Mouse (Mus musculus): ENCODE results near the gene Lysmd4. TPM values are rescaled to one million over a fixed set of nuclear protein-coding genes. Genes with fewer than 3 reads are reported as not detected.

Gene Lysmd4
- 12.7 and 14.9 TPM in 2 replicates for polyA plus RNA-seq (2015; fragmentation: Nextera tagmentation; extraction: Ambion mirVana)

DNA sequence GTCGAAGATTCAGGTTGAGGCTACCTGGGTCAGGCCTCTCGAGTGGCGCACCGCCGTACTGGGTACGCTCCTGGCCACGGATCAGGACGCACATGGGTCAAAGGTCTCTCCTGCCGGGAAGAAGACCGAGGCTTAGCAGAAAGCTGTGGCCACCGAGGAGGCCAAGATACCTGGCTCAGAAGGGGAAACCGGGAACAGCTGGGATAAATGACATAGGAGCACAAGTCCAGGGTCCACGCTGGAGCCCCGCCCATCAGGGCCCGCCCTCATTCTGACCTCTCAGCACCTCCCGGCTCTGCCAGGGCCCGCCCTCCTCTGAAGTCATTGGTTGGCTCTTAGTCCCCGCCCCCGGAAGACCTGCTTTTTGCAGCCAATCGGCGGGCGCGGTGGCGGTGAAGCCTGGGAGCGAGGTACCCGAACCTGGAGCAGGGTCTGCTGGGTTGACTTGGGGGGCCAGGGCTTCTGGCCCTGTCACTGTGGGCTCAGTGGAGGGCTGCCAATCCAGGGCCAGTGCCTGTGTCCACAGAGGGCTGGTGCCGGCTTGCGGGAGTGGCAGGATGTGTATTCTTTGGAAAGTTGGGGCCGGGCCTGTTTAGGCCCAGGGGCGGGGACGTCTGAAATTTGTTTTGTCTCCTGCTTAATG, at the start of gene Lysmd4:
Gene Lysmd4 (plus strand): TSS at position 325 of the 643 bp plus-strand sequence.
- Histone ChIP-seq H3K9me3 (replicated peaks; ENCODE audit: control insufficient read depth, low read length) (no peaks in the 10 kb centered on the region), H3K9ac (ENCODE audit: low read length) (peak within 1 kb of the TSS; percentile 85), H3K27me3 (ENCODE audit: control insufficient read depth, insufficient read depth, low read length) (no peaks in the 10 kb centered on the region), H3K36me3 (ENCODE audit: control insufficient read depth, insufficient read depth, low read length) (no peaks in the 10 kb centered on the region), H3K4me2 (ENCODE audit: low read depth, low read length) (peak within 1 kb of the TSS; percentile 74), H3K27ac (ENCODE audit: low read length) (peak within 1 kb of the TSS; percentile 56), H3K4me3 (replicated peaks; ENCODE audit: low read length) (peak within 1 kb of the TSS; percentile 83), H3K4me1 (ENCODE audit: control insufficient read depth, insufficient read depth, low read length) (peaks cover 8% of the 10 kb centered on the region)
- WGBS: 4% methylated on average over 31 of the region's 31 CpGs
- peak; percentile 98 for ATAC-seq (ENCODE audit: insufficient read depth, low FRiP score)

DNA sequence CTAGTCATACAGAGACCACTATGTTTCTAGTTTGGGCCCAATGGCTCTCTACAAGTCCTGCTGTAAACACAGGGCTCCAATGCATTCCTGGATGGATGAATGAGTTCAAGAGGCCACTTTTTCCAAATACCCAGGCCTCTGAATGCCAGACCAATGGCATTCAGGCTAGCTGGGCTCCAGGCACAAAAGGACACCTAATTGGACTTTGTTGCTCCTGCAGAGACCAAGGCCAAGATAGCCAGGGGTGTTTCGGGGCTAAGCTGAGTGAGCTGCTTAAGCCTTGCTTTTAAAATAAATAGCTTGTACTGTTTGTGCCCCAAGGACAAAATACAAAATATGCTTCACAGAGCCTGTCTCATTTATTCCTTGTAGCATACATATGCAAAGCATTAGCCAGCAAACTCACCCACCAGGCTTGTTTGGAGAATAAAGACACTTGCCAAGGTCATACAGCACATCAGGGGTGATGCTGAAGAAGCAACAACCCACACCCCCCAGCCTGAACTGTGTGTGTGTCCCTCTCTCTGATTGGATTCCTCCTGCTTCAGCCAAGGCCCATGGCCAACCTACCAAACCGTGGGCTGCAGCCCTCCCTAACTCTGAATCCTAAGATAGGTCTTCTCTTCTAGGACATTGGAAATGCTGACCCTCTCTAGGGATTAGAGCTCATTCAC, 48.7 kb upstream of the Lysmd4 start:
- H3K4me3 ChIP-seq (replicated peaks; ENCODE audit: low read length): no peak overlapping the region
- H3K9me3 ChIP-seq (replicated peaks; ENCODE audit: control insufficient read depth, low read length): no peaks in the 10 kb centered on the region
- no peak overlapping the region for H3K9ac ChIP-seq (ENCODE audit: low read length)
- no peak overlapping the region for H3K27ac ChIP-seq (ENCODE audit: low read length)
- no peaks in the 10 kb centered on the region for H3K27me3 ChIP-seq (ENCODE audit: control insufficient read depth, insufficient read depth, low read length)
- H3K36me3 ChIP-seq (ENCODE audit: control insufficient read depth, insufficient read depth, low read length): no peaks in the 10 kb centered on the region
- no peak for ATAC-seq (ENCODE audit: insufficient read depth, low FRiP score)
- no peaks in the 10 kb centered on the region for H3K4me1 ChIP-seq (ENCODE audit: control insufficient read depth, insufficient read depth, low read length)
- no peak overlapping the region for H3K4me2 ChIP-seq (ENCODE audit: low read depth, low read length)
- 75% methylated on average over 2 of the region's 2 CpGs for WGBS

DNA sequence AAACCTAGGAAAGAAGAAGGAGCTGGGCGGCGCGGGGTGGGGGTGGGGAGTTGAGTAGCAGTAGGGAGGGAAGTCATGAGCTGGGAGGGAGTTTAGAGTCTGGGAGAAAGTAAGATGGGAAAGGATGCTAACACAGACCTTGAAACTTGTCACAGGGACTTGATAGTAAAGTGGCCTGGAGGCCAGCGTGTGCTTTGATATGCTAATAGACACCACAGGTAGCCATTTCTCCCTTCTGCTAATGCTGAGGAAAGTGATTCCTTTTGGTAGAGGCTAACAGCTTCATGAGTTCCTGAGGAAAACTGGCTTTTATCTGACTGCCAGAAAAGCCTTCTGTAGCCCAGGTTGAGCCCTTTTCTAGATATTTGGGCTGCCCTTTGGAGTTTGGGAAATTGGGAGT, 38.6 kb upstream of the Lysmd4 start:
- Histone ChIP-seq H3K27ac (ENCODE audit: low read length) (no peak overlapping the region), H3K9ac (ENCODE audit: low read length) (no peak overlapping the region), H3K4me3 (replicated peaks; ENCODE audit: low read length) (no peak overlapping the region), H3K4me1 (ENCODE audit: control insufficient read depth, insufficient read depth, low read length) (no peaks in the 10 kb centered on the region), H3K9me3 (replicated peaks; ENCODE audit: control insufficient read depth, low read length) (no peaks in the 10 kb centered on the region), H3K4me2 (ENCODE audit: low read depth, low read length) (no peak overlapping the region), H3K27me3 (ENCODE audit: control insufficient read depth, insufficient read depth, low read length) (no peaks in the 10 kb centered on the region), H3K36me3 (ENCODE audit: control insufficient read depth, insufficient read depth, low read length) (no peaks in the 10 kb centered on the region)
- WGBS: 35% methylated on average over 4 of the region's 4 CpGs
- ATAC-seq (ENCODE audit: insufficient read depth, low FRiP score): no peak

DNA sequence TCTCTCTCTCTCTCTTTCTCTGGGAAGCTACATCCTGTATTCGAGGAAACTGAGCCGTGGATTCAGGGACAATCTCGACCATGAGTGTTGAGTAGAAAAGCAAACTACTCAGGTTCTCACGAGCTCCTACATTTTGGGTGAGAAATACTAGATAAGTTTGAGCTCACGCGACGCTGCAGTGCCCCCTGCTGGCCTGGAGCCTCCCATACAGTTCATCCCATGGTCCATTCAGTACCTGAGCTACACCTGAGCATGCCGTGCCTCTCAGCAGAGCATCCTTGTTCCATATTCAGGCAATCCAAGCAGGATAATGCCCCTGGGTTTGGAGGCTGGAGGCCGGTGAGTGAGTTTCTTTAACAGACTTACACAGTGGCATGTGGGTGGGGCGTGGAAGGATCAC, 22.9 kb upstream of the Lysmd4 start:
- Histone ChIP-seq H3K27ac (ENCODE audit: low read length) (no peak overlapping the region), H3K9ac (ENCODE audit: low read length) (no peak overlapping the region), H3K9me3 (replicated peaks; ENCODE audit: control insufficient read depth, low read length) (no peaks in the 10 kb centered on the region; the same call in 1 of the 2 replicates), H3K4me2 (ENCODE audit: low read depth, low read length) (no peak overlapping the region), H3K27me3 (ENCODE audit: control insufficient read depth, insufficient read depth, low read length) (no peaks in the 10 kb centered on the region), H3K4me3 (replicated peaks; ENCODE audit: low read length) (no peak overlapping the region), H3K36me3 (ENCODE audit: control insufficient read depth, insufficient read depth, low read length) (no peaks in the 10 kb centered on the region), H3K4me1 (ENCODE audit: control insufficient read depth, insufficient read depth, low read length) (no peaks in the 10 kb centered on the region)
- ATAC-seq (ENCODE audit: insufficient read depth, low FRiP score): no peak; the same call in 1 of the 2 replicates
- WGBS: 15% methylated on average over 10 of the region's 10 CpGs

DNA sequence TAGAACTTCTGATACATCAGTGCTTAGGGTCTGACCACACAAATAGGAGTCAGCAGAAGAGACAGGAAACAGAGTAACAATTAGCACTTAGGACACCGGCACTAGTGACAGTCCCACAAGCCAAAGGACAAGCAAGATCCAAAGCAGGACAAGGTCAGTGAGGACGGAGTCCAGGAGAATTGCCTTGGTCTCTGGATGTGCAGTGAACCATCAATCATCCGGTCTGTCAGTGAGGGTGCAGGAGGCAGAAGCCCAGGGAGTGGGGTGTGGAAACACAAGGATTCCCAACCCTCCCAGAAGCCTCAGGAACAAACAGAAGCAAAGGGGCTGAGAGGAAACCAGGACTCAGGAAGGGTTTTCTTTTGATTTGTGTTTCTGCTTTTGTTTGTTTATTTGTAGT, 18.7 kb upstream of the Lysmd4 start:
- ATAC-seq (ENCODE audit: insufficient read depth, low FRiP score): no peak
- no peak overlapping the region for H3K27ac ChIP-seq (ENCODE audit: low read length)
- no peak overlapping the region for H3K4me3 ChIP-seq (replicated peaks; ENCODE audit: low read length)
- H3K36me3 ChIP-seq (ENCODE audit: control insufficient read depth, insufficient read depth, low read length): no peaks in the 10 kb centered on the region
- H3K4me1 ChIP-seq (ENCODE audit: control insufficient read depth, insufficient read depth, low read length): no peaks in the 10 kb centered on the region
- WGBS: 71% methylated on average over 3 of the region's 3 CpGs
- H3K9me3 ChIP-seq (replicated peaks; ENCODE audit: control insufficient read depth, low read length): no peaks in the 10 kb centered on the region
- no peak overlapping the region for H3K4me2 ChIP-seq (ENCODE audit: low read depth, low read length)
- H3K9ac ChIP-seq (ENCODE audit: low read length): no peak overlapping the region
- no peaks in the 10 kb centered on the region for H3K27me3 ChIP-seq (ENCODE audit: control insufficient read depth, insufficient read depth, low read length)

DNA sequence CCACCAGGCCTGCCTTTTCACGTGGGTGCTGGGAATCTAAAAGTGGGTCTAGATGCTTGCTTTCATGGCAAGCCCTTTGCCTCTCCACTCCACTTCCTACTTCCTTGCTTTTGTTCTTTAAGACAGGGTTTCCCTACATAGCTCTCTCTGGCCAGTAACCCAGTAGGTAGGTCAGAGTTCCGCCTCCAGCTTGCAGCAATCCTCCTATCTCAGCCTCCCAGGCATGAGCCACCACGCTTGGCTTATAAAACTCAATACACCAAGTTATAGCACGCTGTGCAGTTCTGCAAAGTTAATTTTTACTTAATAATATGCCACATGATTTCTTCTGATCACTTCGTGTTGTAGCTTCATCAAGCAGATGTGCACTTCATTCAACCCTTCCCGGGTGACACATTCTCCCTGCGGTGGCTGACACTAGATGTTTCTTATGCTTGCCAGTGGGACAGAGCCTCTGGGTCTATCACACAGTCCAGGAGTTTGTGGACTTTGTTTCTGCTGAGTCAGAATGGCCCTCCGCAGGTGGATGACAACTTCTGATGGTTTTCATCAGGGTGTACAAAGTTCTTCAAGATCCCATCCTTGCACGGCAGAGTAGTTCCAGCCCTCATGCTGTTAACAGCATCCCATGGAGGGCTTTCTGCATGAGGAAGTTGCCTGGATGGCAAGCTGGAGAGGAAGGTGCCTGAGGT, 16.5 kb upstream of the Lysmd4 start:
- Histone ChIP-seq H3K9ac (ENCODE audit: low read length) (no peak overlapping the region), H3K27ac (ENCODE audit: low read length) (no peak overlapping the region), H3K4me3 (replicated peaks; ENCODE audit: low read length) (no peak overlapping the region), H3K9me3 (replicated peaks; ENCODE audit: control insufficient read depth, low read length) (no peaks in the 10 kb centered on the region), H3K36me3 (ENCODE audit: control insufficient read depth, insufficient read depth, low read length) (no peaks in the 10 kb centered on the region), H3K4me2 (ENCODE audit: low read depth, low read length) (no peak overlapping the region), H3K4me1 (ENCODE audit: control insufficient read depth, insufficient read depth, low read length) (no peaks in the 10 kb centered on the region), H3K27me3 (ENCODE audit: control insufficient read depth, insufficient read depth, low read length) (no peaks in the 10 kb centered on the region)
- WGBS: 82% methylated on average over 9 of the region's 9 CpGs
- no peak for ATAC-seq (ENCODE audit: insufficient read depth, low FRiP score)

DNA sequence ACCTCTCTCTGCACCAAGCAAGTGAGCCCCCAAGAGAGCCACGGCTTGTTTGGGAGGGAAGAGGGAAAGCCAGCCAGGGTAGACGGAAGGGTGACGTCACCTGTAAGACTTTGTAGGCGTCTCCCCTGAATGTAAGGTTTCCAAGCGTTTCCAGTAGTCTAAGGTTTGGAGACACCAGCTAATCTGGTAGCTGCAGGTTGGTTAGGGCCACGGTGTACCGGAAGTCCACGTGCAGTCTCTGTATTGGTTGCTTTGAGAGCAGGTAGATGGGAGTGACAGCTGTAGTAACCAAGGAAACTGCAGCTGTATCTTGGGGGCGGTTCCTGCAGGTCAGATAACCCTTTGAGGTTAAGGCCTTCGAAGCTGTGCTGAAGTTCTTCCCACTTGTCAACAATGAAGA, 15.8 kb upstream of the Lysmd4 start:
- no peaks in the 10 kb centered on the region for H3K27me3 ChIP-seq (ENCODE audit: control insufficient read depth, insufficient read depth, low read length)
- H3K9me3 ChIP-seq (replicated peaks; ENCODE audit: control insufficient read depth, low read length): no peaks in the 10 kb centered on the region
- no peaks in the 10 kb centered on the region for H3K4me1 ChIP-seq (ENCODE audit: control insufficient read depth, insufficient read depth, low read length)
- WGBS: 69% methylated on average over 10 of the region's 10 CpGs
- H3K27ac ChIP-seq (ENCODE audit: low read length): no peak overlapping the region
- no peak overlapping the region for H3K9ac ChIP-seq (ENCODE audit: low read length)
- no peak for ATAC-seq (ENCODE audit: insufficient read depth, low FRiP score)
- no peaks in the 10 kb centered on the region for H3K36me3 ChIP-seq (ENCODE audit: control insufficient read depth, insufficient read depth, low read length)
- H3K4me3 ChIP-seq (replicated peaks; ENCODE audit: low read length): no peak overlapping the region
- no peak overlapping the region for H3K4me2 ChIP-seq (ENCODE audit: low read depth, low read length)

DNA sequence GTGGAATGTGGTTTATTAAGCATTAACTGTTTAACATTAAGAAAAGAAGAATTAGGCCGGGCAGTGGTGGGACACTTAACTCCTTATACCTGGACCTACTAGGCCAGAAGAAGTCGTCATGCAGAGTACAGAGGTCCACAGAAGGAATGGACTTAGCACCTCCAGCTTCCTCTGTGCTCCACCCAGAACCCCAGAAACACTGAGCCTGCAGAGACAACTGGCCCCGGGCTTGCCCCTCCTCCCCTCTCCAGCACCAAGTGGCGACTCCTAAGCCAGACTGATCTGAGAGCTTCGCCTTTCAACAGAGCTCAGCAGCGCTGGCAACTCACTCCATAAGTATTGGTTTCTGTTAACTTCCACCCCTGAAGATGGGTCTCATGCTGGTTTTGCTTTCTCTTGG, 14.6 kb upstream of the Lysmd4 start:
- no peak overlapping the region for H3K9ac ChIP-seq (ENCODE audit: low read length)
- H3K27ac ChIP-seq (ENCODE audit: low read length): no peak overlapping the region
- ATAC-seq (ENCODE audit: insufficient read depth, low FRiP score): no peak
- no peaks in the 10 kb centered on the region for H3K9me3 ChIP-seq (replicated peaks; ENCODE audit: control insufficient read depth, low read length)
- H3K4me2 ChIP-seq (ENCODE audit: low read depth, low read length): no peak overlapping the region
- 36% methylated on average over 6 of the region's 6 CpGs for WGBS
- H3K27me3 ChIP-seq (ENCODE audit: control insufficient read depth, insufficient read depth, low read length): no peaks in the 10 kb centered on the region
- no peaks in the 10 kb centered on the region for H3K4me1 ChIP-seq (ENCODE audit: control insufficient read depth, insufficient read depth, low read length)
- no peaks in the 10 kb centered on the region for H3K36me3 ChIP-seq (ENCODE audit: control insufficient read depth, insufficient read depth, low read length)
- H3K4me3 ChIP-seq (replicated peaks; ENCODE audit: low read length): no peak overlapping the region

DNA sequence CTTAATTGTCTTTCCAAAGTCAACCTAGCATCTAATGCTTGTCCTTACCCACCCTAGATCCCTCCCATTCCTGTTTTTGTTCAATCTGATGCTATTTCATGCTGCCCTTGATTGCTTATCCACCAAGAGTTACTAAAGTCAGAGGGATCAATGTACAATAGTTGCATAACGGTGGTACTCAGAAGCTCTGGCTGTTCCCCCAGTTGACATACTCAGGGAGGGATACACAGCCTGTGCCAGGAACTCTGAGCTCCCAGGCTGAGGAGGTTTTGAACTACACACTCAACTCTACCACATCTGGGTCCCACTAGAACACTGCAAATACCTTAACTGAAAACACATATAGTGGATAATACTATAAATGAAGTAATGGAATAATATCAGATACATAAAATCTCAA, 14.0 kb upstream of the Lysmd4 start:
- no peaks in the 10 kb centered on the region for H3K36me3 ChIP-seq (ENCODE audit: control insufficient read depth, insufficient read depth, low read length)
- no peak overlapping the region for H3K4me3 ChIP-seq (replicated peaks; ENCODE audit: low read length)
- ATAC-seq (ENCODE audit: insufficient read depth, low FRiP score): no peak
- no peak overlapping the region for H3K4me2 ChIP-seq (ENCODE audit: low read depth, low read length)
- no peak overlapping the region for H3K27ac ChIP-seq (ENCODE audit: low read length)
- WGBS: 75% methylated on average over 1 of the region's 1 CpGs
- H3K27me3 ChIP-seq (ENCODE audit: control insufficient read depth, insufficient read depth, low read length): no peaks in the 10 kb centered on the region
- H3K4me1 ChIP-seq (ENCODE audit: control insufficient read depth, insufficient read depth, low read length): no peaks in the 10 kb centered on the region
- H3K9me3 ChIP-seq (replicated peaks; ENCODE audit: control insufficient read depth, low read length): no peaks in the 10 kb centered on the region
- H3K9ac ChIP-seq (ENCODE audit: low read length): no peak overlapping the region
